Mouse (Mus musculus): ENCODE data around the gene BC051142. TPM values are rescaled to one million over a fixed set of nuclear protein-coding genes. Genes with fewer than 3 reads are reported as not detected.
A peak's percentile ranks its signal among the peaks of the same experiment; 100 is the strongest.
"Not testable (repeated sequence)": the region's sequence is repeated elsewhere in the genome, so short reads cannot be mapped to it uniquely, and the experiment has no call there.

The BC051142 gene
- total RNA-seq, 4 experiments from 2014 or later: not detected

GRCm38 (mm10) chr17:34398058-34398710 is 436 bp upstream of the BC051142 start:
- peak in 1 of 2 experiments; percentile 33 for DNase-seq (ENCODE audit: low spot score in 2 of 2)

GRCm38 (mm10) chr17:34399394-34399715 is 735 bp downstream of the BC051142 start:
- DNase-seq (ENCODE audit: low spot score in 2 of 2): no peak

GRCm38 (mm10) chr17:34411117-34411516 is 12.5 kb downstream of the BC051142 start:
- peak in 1 of 2 experiments; percentile 11 for DNase-seq (ENCODE audit: low spot score in 2 of 2)

- no peak for DNase-seq (ENCODE audit: low spot score in 2 of 2)
These were observed 21.4 kb downstream of the BC051142 start for GRCm38 (mm10) chr17:34420014-34420413.

GRCm38 (mm10) chr17:34427597-34427996 is 29.0 kb downstream of the BC051142 start:
- no peak for DNase-seq (ENCODE audit: low spot score in 2 of 2)

- no peak for DNase-seq (ENCODE audit: low spot score in 2 of 2)
These were observed 38.5 kb downstream of the BC051142 start for GRCm38 (mm10) chr17:34437120-34437519.

GRCm38 (mm10) chr17:34437606-34438005 is 39.0 kb downstream of the BC051142 start:
- DNase-seq (ENCODE audit: low spot score in 2 of 2): no peak

- no peak for DNase-seq (ENCODE audit: low spot score in 2 of 2)
These were observed 40.0 kb downstream of the BC051142 start for GRCm38 (mm10) chr17:34438588-34438987.

GRCm38 (mm10) chr17:34439795-34440194 is 41.2 kb downstream of the BC051142 start:
- no peak for DNase-seq (ENCODE audit: low spot score in 2 of 2)

- DNase-seq (ENCODE audit: low spot score in 2 of 2): no peak
These were observed 43.4 kb downstream of the BC051142 start for GRCm38 (mm10) chr17:34441990-34442389.

- no peak for DNase-seq (ENCODE audit: low spot score in 2 of 2)
These were observed 49.9 kb downstream of the BC051142 start for GRCm38 (mm10) chr17:34448473-34449041.

- no peak for DNase-seq (ENCODE audit: low spot score in 2 of 2)
These were observed 59.0 kb downstream of the BC051142 start for GRCm38 (mm10) chr17:34457668-34458067.

- no peak for DNase-seq (ENCODE audit: low spot score in 2 of 2)
These were observed 60.6 kb downstream of the BC051142 start for GRCm38 (mm10) chr17:34459255-34459654.

GRCm38 (mm10) chr17:34465906-34466305 is 67.3 kb downstream of the BC051142 start:
- not testable (repeated sequence) for DNase-seq (ENCODE audit: low spot score in 2 of 2)

GRCm38 (mm10) chr17:34470491-34470890 is 71.9 kb downstream of the BC051142 start:
- no peak for DNase-seq (ENCODE audit: low spot score in 2 of 2)

GRCm38 (mm10) chr17:34475060-34475459 is 76.4 kb downstream of the BC051142 start:
- DNase-seq (ENCODE audit: low spot score in 2 of 2): no peak

- DNase-seq (ENCODE audit: low spot score in 2 of 2): no peak
These were observed 77.8 kb downstream of the BC051142 start for GRCm38 (mm10) chr17:34476427-34476826.

- not testable (repeated sequence) for DNase-seq (ENCODE audit: low spot score in 2 of 2)
These were observed 78.8 kb downstream of the BC051142 start, which contains the start of gene Btnl4 for GRCm38 (mm10) chr17:34477238-34478013. Gene Btnl4, minus strand, starts transcription at chr17:34477318.

GRCm38 (mm10) chr17:34492796-34493195 is 94.2 kb downstream of the BC051142 start:
- no peak for DNase-seq (ENCODE audit: low spot score in 2 of 2)

- not testable (repeated sequence) for DNase-seq (ENCODE audit: low spot score in 2 of 2)
These were observed 96.5 kb downstream of the BC051142 start for GRCm38 (mm10) chr17:34495156-34495555.

- no peak for DNase-seq (ENCODE audit: low spot score in 2 of 2)
These were observed 97.9 kb downstream of the BC051142 start for GRCm38 (mm10) chr17:34496539-34496938.

- DNase-seq (ENCODE audit: low spot score in 2 of 2): not testable (repeated sequence)
These were observed 98.7 kb downstream of the BC051142 start for GRCm38 (mm10) chr17:34497319-34497718.

Data from gastrocnemius, adult 8-10 months (tissue).